Mouse (Mus musculus) left cerebral cortex, adult 2 months (tissue): ENCODE measurements at regions not wholly inside any gene's neighbourhood (a gene's known extent, or its start where the extent isn't known, plus 50 kb on each side); places are given as distances from the start of the nearest gene placed in this dataset.
A peak's percentile ranks its signal among the peaks of the same experiment; 100 is the strongest.

Experiments
- DNase-seq, 2 experiments: peaks; one replicate each; pipeline ENCODE4 v3.0.0; 2021 to 2022; ENCODE audit warnings: low spot score in 2 of 2, mixed read lengths in 1 of 2; ENCODE audit errors: extremely low spot score in 1 of 2
- H3K27ac ChIP-seq: fragments of 200-600 bp; 2 replicates; pipeline ENCODE4 v1.8.1; 2022
- H3K4me3 ChIP-seq: fragments of 200-600 bp; 2 replicates; pipeline ENCODE4 v1.8.1; 2022
- CTCF ChIP-seq: fragments of 200-600 bp; IDR thresholded peaks from 2 replicates; pipeline ENCODE4 v1.8.1; 2022; ENCODE audit warnings: antibody characterized with exemption, mild to moderate bottlenecking, moderate library complexity
- intact Hi-C: fragments of 180-260 bp; cut with DNase I; formaldehyde crosslinking; loops from one replicate; pipeline ENCODE4 v1.15.1; 2025

DNA sequence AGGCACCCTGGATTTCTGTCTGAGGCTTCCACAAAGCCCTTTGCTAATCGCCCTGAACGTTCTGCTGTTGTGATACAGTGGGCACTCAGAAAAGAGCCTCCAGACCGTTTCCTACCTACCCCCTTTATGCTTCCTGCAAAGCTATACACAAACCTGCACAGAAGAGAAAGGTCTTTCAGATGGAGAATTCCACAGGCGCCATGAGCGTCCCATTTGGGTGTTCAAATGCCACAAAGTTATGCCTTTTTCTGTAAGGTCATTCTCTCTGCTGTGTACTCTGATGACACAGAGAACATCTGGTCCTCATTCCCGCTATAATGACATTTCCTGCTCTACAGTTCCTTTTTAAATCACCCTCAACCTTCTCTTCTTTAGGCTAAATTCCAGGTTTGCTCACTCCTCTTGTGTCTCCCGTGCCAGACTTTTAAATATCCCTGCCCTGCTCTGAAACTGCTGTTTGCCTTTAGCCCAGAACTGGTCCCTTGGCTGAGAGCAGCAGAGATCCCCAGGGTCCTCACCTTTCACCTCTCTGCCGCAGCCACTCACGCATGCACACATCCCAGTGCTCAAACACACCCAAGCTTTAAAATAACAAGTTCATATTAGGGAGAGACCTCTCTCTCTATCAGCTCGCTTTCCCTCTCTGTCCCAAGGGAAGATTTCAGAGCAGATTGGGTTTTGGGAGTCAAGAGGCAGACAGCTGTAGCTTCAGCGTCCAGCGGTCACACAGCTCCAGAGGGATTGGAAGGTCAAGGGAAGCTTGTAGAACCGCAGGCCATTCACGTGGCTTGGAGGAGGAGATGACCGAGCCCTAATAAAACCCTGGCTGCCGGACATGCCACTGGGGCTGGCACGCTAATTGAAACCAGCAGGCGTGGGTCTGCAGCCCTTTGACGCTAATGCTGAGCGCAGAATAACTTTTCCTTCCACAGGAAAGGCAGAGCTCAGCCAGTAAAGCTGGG is 543.9 kb downstream of the Gja1 start:
- H3K4me3 ChIP-seq: no peak overlapping the region
- DNase-seq: peak in 1 of 2 experiments; percentile 13
- intact Hi-C loops: no loop called here
- H3K27ac ChIP-seq: no peak overlapping the region; the same call in 1 of the 2 replicates
- TF ChIP-seq CTCF: no peak

DNA sequence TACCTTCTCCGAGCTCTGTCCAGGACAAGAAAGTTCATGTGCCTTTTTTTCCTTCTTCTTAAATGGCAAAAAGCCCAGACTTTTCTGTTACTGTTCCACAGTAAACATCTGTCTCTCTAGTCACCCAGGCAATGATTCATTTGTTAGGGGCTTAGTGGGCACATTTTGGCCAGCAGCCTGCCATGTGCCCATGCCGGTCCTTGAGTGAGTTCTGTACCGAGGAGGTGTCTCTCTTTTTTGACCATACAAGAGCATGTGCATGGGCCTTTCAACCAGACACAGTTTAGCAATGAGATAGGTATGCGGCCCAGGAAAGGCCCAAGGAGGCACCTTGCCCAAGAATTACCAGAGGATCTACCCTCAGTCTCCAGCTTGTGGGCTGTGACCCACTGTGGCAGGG is 551.0 kb upstream of the Hsf2 start:
- TF ChIP-seq CTCF: no peak
- Histone ChIP-seq H3K27ac (no peak overlapping the region), H3K4me3 (no peak overlapping the region)
- DNase-seq: peak in 1 of 2 experiments; percentile 10
- intact Hi-C loops: no loop called here

DNA sequence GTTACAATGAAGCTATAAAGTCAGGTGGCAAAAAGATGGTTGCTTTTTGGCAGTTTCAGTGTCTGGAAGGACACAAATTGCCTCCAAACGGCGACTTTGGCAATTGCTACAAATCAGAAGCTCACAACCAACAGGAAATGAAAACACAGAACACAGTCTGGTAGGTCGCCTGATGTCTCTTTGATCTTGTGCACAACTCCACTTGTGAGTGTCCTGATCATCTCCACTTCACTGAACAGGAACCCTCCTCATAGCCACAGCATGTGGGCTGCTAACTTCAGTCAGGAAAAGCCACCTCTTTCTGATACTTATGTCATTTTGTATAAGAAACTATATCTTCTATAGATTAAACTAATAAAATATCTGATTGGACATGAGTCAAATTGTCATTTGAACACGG is 544.2 kb upstream of the Hsf2 start:
- TF ChIP-seq CTCF: no peak
- peak overlapping the region; percentile 12; the same call in 1 of the 2 replicates for H3K27ac ChIP-seq
- no peak for DNase-seq
- intact Hi-C loops: no loop called here
- H3K4me3 ChIP-seq: no peak overlapping the region

DNA sequence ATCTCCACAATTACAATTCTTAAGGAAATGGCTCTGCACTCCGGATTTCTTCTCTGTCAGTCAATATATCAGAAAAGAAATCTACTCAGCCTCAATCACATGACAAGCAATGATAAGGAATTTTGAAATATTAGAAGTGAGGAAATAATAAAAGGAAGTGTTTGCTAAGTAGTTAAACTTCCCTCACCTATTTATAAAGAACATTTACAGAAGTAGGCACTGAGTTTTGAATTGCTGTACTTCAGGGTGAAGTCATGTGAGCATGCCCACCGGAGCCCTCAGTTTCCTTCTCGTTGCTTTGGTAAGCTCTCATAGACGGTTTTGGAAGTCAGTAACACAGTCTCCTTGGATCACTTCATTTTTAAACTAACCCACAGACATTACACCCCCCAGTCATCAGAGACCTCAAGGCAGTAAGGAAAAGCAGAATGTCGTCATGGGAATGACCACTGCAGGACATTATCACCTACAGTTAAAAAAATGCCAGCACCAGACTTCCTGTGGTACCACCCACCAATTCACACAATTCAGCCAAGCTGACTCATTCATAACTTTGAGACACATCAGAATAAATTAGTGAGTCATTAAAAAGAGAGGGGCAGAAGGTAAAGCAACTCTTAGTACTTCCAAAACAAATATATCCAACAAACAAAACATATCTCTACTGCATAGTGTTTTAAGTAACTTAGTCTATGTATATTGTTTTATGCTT is 541.6 kb upstream of the Hsf2 start:
- no peak for TF ChIP-seq CTCF
- no peak overlapping the region for H3K4me3 ChIP-seq
- no peak for DNase-seq
- no peak overlapping the region for H3K27ac ChIP-seq
- intact Hi-C loops: no loop called here

DNA sequence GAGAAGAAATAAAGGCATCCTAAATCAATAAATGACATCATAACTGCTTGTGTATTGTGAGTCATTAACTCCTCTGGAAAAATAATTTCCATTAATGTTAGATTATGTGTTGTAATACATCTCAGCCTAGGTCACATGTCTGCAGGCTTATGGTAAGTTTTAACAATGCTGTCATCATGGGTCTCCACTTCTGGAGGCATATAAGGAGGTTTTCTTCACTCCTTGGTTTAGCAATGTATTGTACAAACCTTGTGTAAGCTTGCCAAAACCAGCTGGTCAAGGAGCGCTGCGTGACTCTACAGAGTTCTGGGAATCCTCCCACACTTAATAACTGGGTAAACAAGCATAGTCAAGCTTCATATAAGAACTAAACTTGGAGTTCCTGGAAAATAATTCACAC is 529.5 kb upstream of the Hsf2 start:
- Histone ChIP-seq H3K4me3 (no peak overlapping the region), H3K27ac (no peak overlapping the region)
- intact Hi-C loops: no loop called here
- TF ChIP-seq CTCF: no peak
- DNase-seq: no peak

DNA sequence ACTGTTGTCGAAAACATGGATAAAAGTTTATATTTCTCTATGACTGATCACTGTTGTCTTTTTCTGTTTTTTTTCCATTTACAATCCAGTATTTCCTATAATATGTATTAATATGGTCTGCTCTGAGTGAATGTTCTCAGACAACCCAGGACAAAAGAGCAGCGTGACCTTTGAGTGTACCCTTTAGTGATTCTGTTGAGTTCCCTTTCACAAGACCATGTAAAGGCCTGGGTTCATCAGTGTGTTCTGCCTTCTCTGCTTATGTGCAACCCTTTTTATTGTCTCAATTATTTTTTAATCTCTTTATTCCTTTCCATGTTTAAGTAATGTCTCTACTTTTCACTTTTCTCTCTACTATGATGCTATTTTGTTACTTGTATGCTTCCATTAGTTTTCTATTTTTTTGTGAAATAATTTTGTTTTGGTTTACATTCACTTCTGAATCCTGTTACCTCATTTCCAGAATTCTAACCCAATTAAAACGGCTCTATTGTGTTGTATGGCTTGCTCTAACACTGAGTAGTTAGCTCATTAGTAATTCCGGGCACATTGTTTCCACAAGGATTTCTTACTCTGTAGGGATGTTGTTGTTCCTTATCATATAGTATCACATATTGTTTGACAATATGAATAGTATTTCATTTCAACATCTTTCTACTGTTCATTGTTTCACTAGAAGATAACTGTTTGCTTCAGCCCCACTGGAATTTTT is 523.9 kb upstream of the Hsf2 start:
- TF ChIP-seq CTCF: no peak
- DNase-seq: no peak
- Histone ChIP-seq H3K4me3 (no peak overlapping the region), H3K27ac (peak overlapping the region; percentile 77)
- intact Hi-C loops: no loop called here

DNA sequence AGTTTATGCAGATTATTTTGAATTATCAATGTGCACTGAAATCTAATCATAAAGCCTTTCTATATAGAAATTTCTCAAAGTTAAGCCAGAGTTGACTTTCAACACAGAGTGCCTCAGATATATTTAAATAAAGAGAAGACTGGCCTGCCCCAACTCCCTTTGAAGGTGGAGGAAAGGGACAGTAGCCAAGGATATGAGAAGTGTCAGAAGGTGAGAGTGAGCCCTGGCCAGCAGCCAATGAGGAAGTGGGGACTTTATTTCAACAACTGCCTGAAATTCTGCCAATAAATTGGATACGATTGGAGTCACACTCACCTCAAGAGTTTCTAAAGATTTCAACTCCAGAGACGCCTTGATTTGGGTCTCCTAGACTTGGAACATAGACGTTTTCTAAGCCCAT is 523.0 kb upstream of the Hsf2 start:
- H3K27ac ChIP-seq: peak overlapping the region; percentile 61; the same call in 1 of the 2 replicates
- H3K4me3 ChIP-seq: no peak overlapping the region
- no peak for TF ChIP-seq CTCF
- intact Hi-C loops: no loop called here
- DNase-seq: no peak

DNA sequence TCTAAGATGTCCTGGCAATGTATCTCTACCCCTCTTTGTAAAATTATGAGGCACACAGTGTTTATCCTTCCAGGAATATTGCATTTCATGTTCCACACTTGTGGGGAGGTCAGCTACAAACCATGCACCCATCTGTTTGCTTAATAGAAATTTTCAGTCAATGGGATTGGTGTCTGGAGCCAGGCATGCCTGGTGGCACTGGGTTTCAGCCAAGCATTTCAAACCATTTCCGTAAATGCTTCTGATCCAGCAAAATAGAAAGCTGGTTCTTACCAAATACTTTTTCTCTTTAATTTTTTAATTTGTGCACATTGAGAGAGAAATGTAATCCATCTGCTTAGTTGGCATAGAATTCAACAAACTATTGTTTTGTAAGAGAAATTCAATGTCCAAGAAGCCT is 517.3 kb upstream of the Hsf2 start:
- Histone ChIP-seq H3K4me3 (no peak overlapping the region), H3K27ac (no peak overlapping the region)
- no peak for DNase-seq
- TF ChIP-seq CTCF: no peak
- intact Hi-C loops: no loop called here

DNA sequence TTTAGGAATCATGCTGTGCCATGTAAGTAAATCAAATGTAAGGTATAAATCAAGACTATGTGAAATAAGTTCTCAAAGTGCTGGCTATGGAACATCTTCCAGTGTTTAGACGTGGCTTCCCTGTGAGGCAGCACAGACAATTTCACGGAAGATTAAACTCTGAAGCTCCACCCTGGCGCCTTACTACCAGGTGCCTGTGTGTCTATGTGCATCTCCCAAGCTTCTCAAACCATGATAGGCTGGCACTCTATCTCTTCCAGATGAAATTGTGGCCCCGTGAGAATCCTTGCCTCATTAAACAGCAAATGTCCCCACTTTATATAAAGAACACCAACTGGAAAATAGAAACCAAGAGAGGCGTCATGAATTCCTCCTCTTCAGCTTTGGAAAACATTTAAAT is 511.4 kb upstream of the Hsf2 start:
- TF ChIP-seq CTCF: no peak
- no peak for DNase-seq
- Histone ChIP-seq H3K4me3 (no peak overlapping the region), H3K27ac (no peak overlapping the region)
- intact Hi-C loops: no loop called here

DNA sequence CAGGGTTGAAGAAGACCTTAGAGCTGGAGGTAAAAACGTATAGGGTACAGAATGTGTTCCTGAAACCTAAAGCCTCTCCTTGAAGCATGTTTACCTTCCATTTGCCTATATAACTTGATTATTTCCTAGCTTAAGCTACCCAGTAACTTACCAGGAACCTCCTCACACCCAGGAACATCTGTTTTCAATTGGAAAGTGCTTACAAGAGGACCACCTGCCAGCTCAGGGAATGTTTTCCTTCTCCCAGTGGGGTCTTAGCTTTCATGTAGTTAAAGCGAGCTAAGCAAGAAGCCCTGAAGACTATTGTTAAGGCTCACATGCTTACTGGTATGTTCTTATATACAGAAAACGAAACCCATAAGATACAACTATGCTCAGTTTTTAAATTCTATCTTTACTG is 506.6 kb upstream of the Hsf2 start:
- H3K4me3 ChIP-seq: no peak overlapping the region
- DNase-seq: no peak
- intact Hi-C loops: no loop called here
- TF ChIP-seq CTCF: no peak
- H3K27ac ChIP-seq: 0 out of 2 replicates have a peak overlapping the region, but pooled peaks have one; percentile 28

DNA sequence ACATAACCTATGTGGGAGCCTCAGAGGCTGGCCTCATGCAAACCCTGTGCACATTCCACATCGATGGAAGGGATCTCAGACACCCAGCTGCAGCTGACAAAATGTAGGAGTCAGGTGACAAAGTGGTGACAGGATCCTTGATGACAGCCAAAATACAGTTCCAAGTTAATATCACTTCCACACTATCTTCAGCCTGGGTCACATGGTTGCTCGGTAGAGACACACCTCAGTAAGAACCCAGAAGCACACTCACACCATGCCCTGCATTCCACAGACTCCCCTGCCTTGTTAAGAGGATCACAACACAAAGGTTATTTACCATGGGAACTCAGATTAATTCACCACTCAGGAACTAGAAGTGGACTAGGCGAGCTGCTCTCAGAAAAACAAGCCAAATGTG is 505.4 kb upstream of the Hsf2 start:
- no peak for TF ChIP-seq CTCF
- no peak for DNase-seq
- intact Hi-C loops: no loop called here
- Histone ChIP-seq H3K4me3 (no peak overlapping the region), H3K27ac (no peak overlapping the region)
